Mouse (Mus musculus) CH12F3 (cell line): ENCODE measurements around the gene Hnrnpa1.
"Not testable (repeated sequence)": the region's sequence is repeated elsewhere in the genome, so short reads cannot be mapped to it uniquely, and the experiment has no call there.

Source experiments
- in situ Hi-C: fragments of 300-500 bp; cut with MboI; formaldehyde crosslinking; loops from 2 replicates; pipeline ENCODE4 v1.14.3; 2020; ENCODE audit warnings: low sequenced_read_pairs

The Hnrnpa1 gene

DNA sequence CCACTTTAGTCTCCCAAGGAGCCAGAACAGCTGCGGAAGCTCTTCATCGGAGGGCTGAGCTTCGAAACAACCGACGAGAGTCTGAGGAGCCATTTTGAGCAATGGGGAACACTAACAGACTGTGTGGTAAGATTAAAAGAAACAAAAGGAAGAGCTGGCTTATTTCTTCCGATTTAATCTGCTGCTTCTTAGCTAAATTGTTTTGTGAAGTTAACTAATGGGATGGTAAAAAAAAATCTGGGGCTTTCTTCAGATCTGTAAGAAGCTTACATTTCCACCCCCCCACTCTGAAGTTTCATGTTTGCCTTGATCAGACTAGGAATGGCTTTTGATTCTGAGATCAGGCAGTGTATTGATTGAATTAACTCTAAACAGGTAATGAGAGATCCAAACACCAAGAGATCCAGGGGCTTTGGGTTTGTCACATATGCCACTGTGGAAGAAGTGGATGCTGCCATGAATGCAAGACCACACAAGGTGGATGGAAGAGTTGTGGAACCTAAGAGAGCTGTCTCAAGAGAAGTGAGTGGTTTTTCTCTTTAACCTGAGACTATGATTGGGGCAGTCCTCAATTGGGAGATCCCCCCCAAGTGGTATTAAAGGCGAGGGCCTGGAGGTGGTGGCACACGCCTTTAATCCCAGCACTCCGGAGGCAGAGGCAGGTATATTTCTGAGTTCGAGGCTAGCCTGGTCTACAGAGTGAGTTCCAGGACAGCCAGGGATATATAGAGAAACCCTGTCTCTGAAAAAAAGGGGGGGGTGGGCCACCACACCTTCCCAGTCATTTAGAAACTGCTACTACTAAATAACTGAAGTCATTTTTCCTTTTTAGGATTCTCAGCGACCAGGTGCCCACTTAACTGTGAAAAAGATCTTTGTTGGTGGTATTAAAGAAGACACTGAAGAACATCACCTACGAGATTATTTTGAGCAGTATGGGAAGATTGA is 1.1 kb downstream of the Hnrnpa1 start:
- in situ Hi-C loops, result not testable (repeated sequence)

DNA sequence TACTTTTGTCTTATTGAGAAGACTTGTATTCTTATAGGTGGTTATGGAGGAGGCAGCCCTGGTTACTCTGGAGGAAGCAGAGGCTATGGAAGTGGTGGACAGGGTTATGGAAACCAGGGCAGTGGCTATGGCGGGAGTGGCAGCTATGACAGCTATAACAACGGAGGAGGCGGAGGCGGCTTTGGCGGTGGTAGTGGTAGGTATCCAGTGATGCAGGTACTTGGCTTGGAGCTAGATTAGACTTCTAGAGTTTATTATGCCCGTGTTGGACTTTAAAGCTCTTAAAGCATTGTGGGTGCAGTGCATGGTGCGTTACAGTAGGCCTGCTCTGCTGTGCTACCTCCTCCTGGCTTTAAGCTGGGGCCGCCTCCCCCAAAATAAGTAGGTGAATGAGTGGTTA is 2.7 kb downstream of the Hnrnpa1 start:
- in situ Hi-C loops, result no loop called here

DNA sequence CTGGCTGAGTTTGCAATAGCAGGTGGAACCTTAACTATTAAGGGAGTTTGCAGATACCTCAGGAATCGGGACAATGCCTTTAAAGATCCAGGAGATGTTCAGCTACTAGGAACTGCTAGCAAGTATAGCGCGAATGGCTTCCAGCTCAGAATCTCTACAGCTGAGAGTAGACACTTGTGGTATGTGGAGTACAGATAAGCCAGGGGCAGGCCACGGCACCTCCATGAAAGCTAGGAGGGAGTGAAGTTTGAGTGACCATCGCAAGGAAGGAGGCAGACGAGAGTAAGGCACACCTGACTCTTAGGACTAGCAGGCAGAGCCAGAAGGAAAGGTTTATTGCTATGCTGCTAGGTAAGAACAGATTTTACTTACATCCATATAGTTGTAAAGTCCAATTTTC is 5.4 kb downstream of the Hnrnpa1 start:
- in situ Hi-C loops, result no loop called here

DNA sequence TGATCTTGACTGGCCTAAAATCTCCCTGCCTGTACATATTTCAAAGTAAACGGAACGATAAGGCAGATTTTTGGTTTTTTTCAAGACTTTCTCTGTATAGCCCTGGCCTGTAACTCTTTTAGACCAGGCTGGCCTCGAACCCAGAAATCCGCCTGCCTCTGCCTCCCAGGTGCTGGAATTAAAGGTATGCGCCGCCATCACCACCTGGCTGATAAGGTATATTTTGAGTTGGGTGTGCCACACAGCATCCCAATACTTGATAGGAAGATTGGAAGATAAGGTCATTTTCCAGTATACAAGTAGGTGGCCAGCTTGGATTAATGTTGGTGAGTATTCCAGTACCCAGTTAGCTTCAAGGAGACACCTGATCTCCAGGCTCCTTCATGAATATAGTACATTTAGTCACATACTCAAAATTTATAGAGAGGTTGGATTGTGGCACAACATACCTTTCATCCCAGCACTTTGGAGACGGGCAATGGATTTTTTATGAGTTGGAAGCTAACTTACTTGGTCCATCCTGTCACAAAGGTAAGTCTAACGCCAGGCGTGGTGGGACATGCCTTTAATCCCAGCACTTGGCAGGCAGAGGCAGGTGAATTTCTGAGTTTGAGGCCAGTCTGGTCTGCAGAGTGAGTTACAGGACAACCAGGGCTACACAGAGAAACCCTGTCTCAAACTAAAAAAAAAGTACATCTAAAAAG is 7.0 kb downstream of the Hnrnpa1 start:
- in situ Hi-C loops, result no loop called here

GRCm38 (mm10) chr15:103247782-103248400 is 7.7 kb downstream of the Hnrnpa1 start:
- in situ Hi-C loops, result no loop called here

- in situ Hi-C loops, result no loop called here
These were observed 8.4 kb downstream of the Hnrnpa1 start for GRCm38 (mm10) chr15:103248401-103249313.

DNA sequence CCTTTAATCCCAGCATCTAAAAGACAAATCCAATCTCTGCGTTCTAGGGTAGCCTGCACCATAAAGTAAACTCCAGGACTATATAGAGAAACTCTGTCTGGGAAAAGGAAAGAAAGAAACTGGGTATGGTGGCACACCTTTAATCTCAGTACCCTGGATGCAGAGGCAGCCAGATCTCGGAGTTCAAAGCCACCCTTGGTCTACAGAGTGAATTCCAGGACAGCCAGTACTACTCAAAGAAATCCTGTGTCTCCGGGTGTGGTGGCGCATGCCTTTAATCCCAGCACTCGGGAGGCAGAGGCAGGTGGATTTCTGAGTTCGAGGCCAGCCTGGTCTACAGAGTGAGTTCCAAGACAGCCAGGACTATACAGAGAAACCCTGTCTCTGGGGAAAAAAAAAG is 9.3 kb downstream of the Hnrnpa1 start:
- in situ Hi-C loops, result not testable (repeated sequence)

DNA sequence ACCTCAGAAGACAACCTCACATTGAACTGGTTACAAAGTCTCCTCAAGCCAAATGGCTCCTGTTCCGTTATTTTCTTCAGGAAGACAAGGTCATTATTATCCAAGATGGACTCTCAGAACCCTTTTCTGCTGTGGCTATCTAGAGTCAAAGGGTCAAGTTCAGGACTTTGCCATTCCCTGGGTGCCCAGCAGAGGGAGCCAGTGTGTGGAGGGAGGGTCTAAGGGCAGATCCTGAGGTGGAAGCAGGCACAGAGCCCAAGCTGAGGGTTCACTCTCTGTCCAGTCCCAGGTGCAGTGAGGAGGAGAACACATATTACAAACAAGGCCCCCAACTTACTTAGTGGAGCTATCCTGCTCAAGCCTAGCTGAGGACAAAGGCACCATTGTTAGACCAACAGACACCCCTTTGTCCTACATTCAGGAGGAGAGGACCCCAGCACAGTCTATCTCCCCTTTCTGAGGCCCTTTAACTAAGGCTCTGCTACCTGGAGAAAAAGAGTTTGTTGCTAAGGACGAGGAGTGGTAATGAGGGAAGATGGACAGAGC is 10.0 kb downstream of the Hnrnpa1 start:
- in situ Hi-C loops, result no loop called here

DNA sequence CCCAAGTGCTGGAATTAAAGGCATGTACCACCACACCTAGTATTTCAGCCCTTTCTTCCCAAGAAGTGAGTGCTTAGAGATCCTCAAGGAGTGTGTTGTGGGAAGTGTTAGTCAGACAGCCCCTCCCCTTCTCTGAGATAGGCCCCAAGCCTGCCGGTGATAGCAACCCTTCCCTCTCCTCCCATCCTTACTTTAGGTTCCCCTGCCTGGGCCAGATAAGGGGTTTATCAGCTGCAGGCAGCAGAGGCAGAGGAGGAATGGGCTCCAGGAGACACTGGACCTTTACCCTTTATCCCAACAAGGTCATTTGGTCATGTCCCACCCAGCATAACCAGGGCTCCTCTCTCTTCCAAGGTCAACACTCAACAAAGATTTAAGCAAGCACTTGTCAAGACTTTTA is 11.4 kb downstream of the Hnrnpa1 start:
- in situ Hi-C loops, result no loop called here

- in situ Hi-C loops, result no loop called here
These were observed 12.4 kb downstream of the Hnrnpa1 start for GRCm38 (mm10) chr15:103252660-103253059.

- in situ Hi-C loops, result no loop called here
These were observed 13.1 kb downstream of the Hnrnpa1 start for GRCm38 (mm10) chr15:103253352-103253751.

GRCm38 (mm10) chr15:103255169-103255568 is 14.9 kb downstream of the Hnrnpa1 start:
- in situ Hi-C loops, result no loop called here

GRCm38 (mm10) chr15:103256210-103256986 is 16.2 kb downstream of the Hnrnpa1 start:
- in situ Hi-C loops, result no loop called here

DNA sequence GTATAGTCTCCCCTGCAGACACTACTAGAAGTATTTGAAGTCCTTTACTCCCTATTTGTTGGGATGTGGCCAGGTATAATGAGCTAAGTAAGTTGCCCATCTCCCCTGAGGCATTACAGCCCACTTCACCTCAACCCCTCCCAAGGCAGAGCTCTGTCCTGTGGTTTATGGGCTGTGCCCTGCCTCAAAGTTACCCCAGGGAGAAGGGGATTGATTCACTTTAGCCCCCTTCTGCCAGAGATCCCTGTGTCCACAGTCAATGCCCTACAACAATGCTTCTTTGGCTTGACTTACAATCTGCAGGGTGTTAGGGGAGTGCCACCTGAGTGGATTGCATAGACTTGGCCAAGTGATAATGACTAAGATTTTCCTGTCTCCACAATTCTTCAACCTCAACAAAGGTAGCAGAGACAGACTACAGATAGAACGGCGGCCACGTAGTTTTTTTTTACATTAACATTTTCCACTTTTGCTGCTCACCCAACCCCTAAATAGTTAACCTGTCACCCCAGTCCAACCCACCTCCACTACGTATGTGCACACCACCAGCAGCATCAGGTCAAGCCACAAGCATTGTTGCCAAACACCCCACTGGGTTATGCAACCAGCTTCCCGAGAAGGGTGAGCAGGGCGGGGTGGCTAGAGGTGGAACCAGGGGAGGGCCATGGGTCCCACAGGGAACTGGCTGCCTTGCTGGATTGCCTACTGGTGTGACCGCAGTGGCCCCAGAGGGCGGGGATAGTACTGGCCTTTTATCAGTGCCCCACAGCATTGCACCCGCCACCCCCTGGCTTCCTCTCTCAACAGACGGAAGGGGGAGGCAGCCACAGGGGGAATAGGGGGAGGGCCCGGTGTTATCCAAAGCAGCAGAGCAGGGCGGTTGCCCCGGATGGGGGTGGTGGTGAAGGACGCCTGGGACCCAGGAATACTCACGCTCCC is 17.8 kb downstream of the Hnrnpa1 start, which contains the start of gene Nfe2:
TSS of gene Nfe2 (minus strand) at position 614 of the 939 bp plus-strand sequence.
- in situ Hi-C loops, result no loop called here

DNA sequence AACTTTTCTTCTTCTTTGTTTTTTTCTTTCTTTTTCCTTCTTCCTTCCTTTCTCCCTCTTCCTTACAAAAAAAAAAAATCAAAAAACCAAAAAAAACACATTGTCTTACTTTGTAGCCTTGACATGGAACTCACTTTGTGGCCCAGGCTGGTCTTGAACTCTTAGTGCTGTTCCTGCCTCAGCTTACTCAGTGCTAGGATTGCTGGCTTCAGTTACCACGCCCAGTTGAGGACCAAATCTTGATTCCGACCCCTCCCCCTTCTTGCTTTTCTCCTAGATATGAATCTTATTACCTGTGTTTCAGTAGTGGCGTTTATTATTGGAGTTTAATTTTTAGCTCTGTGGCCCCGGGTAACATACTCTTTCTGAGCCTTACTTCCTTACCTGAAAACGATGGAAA is 18.9 kb downstream of the Hnrnpa1 start:
- in situ Hi-C loops, result no loop called here

- in situ Hi-C loops, result no loop called here
These were observed 19.8 kb downstream of the Hnrnpa1 start for GRCm38 (mm10) chr15:103259989-103260388.

GRCm38 (mm10) chr15:103264794-103265193 is 24.6 kb downstream of the Hnrnpa1 start:
- in situ Hi-C loops, result no loop called here

- in situ Hi-C loops, result no loop called here
These were observed 28.7 kb downstream of the Hnrnpa1 start for GRCm38 (mm10) chr15:103268903-103269302.
